Mouse (Mus musculus) hindbrain, embryonic 13.5 days (tissue): ENCODE measurements around the gene Klhl29. TPM values are rescaled to one million over a fixed set of nuclear protein-coding genes. Genes with fewer than 3 reads are reported as not detected.

ENCODE experiments used
- ATAC-seq: fragments of 200-750 bp; cut with Nextera tagmentation; 2 replicates; pipeline ENCODE4 v1.8.0; 2017; ENCODE audit warnings: moderate TSS enrichment; ENCODE audit not compliant: low FRiP score
- H3K27ac ChIP-seq: fragments of 300-500 bp; sonication (generic); 2 replicates; pipeline ENCODE4 v1.5.1; 2015; ENCODE audit warnings: inconsistent platforms, mild to moderate bottlenecking, moderate library complexity
- H3K27me3 ChIP-seq: fragments of 300-500 bp; sonication (generic); 2 replicates; pipeline ENCODE4 v1.6.1; 2015; ENCODE audit warnings: mild to moderate bottlenecking, inconsistent platforms
- H3K36me3 ChIP-seq: fragments of 300-500 bp; sonication (generic); 2 replicates; pipeline ENCODE4 v1.6.1; 2015; ENCODE audit warnings: mild to moderate bottlenecking, inconsistent platforms
- H3K4me1 ChIP-seq: fragments of 300-500 bp; sonication (generic); replicated peaks from 2 replicates; pipeline ENCODE4 v1.6.1; 2015; ENCODE audit warnings: inconsistent platforms
- H3K4me2 ChIP-seq: fragments of 300-500 bp; sonication (generic); 2 replicates; pipeline ENCODE4 v1.6.1; 2015; ENCODE audit warnings: inconsistent platforms, mild to moderate bottlenecking, moderate library complexity
- H3K4me3 ChIP-seq: fragments of 300-500 bp; sonication (generic); 2 replicates; pipeline ENCODE4 v1.5.1; 2015; ENCODE audit warnings: mild to moderate bottlenecking, inconsistent platforms
- H3K9ac ChIP-seq: fragments of 300-500 bp; sonication (generic); 2 replicates; pipeline ENCODE4 v1.6.1; 2015; ENCODE audit warnings: mild to moderate bottlenecking, inconsistent platforms
- H3K9me3 ChIP-seq: fragments of 300-500 bp; sonication (generic); 2 replicates; pipeline ENCODE4 v1.6.1; 2016; ENCODE audit warnings: inconsistent platforms
- WGBS: fragments of 180-500 bp; shearing (Covaris S2); methylation state at CpG from one replicate; pipeline ENCODE4 v1.1.7; 2015; 5-methylcytosine and 5-hydroxymethylcytosine counted together
- polyA plus RNA-seq: library from polyadenylated mRNA; unstranded; fragments of >200 nt; fragmentation: Nextera tagmentation; extraction: Ambion mirVana; gene quantifications from 2 replicates; pipeline ENCODE4 v1.2.1, GENCODE M21; 2015

The Klhl29 gene
- polyA plus RNA-seq, 1 experiment from 2014 or later: 4.0 TPM

- H3K9ac ChIP-seq: no peak overlapping the region
- ATAC-seq: no peak
- H3K4me2 ChIP-seq: no peak overlapping the region
- WGBS: 54% methylated on average over 14 of the region's 14 CpGs
- no peaks in the 10 kb centered on the region for H3K36me3 ChIP-seq
- H3K4me3 ChIP-seq: no peak overlapping the region
- H3K4me1 ChIP-seq: peaks cover 59% of the 10 kb centered on the region
- H3K27ac ChIP-seq: peak overlapping the region; percentile 61
- H3K9me3 ChIP-seq: no peaks in the 10 kb centered on the region
- H3K27me3 ChIP-seq: no peaks in the 10 kb centered on the region
These were observed 155.4 kb downstream of the Klhl29 start for GRCm38 (mm10) chr12:5219913-5220575.

GRCm38 (mm10) chr12:5215836-5216747, 159.4 kb downstream of the Klhl29 start:
- Histone ChIP-seq H3K4me3 (no peak overlapping the region), H3K9ac (0 out of 2 replicates have a peak overlapping the region, but pooled peaks have one; percentile 21), H3K4me2 (peak overlapping the region; percentile 17), H3K27me3 (no peaks in the 10 kb centered on the region), H3K9me3 (no peaks in the 10 kb centered on the region), H3K4me1 (peaks cover 88% of the 10 kb centered on the region), H3K27ac (peak overlapping the region; percentile 86), H3K36me3 (no peaks in the 10 kb centered on the region)
- peak; percentile 73 for ATAC-seq
- WGBS: 32% methylated on average over 15 of the region's 15 CpGs

- Histone ChIP-seq H3K4me1 (peaks cover 85% of the 10 kb centered on the region), H3K27me3 (no peaks in the 10 kb centered on the region), H3K27ac (peak overlapping the region; percentile 70; the same call in 1 of the 2 replicates), H3K4me2 (no peak overlapping the region), H3K4me3 (no peak overlapping the region), H3K36me3 (no peaks in the 10 kb centered on the region), H3K9ac (no peak overlapping the region), H3K9me3 (no peaks in the 10 kb centered on the region)
- 73% methylated on average over 9 of the region's 9 CpGs for WGBS
- ATAC-seq: no peak
These were observed 161.2 kb downstream of the Klhl29 start for GRCm38 (mm10) chr12:5214266-5214665.

GRCm38 (mm10) chr12:5213339-5214104, 162.0 kb downstream of the Klhl29 start:
- Histone ChIP-seq H3K9ac (no peak overlapping the region), H3K4me3 (no peak overlapping the region), H3K4me2 (no peak overlapping the region), H3K27me3 (no peaks in the 10 kb centered on the region), H3K27ac (peak overlapping the region; percentile 70), H3K9me3 (no peaks in the 10 kb centered on the region), H3K4me1 (peaks cover 93% of the 10 kb centered on the region), H3K36me3 (no peaks in the 10 kb centered on the region)
- peak; percentile 34 for ATAC-seq
- WGBS: 17% methylated on average over 13 of the region's 13 CpGs

- no peaks in the 10 kb centered on the region for H3K9me3 ChIP-seq
- no peak for ATAC-seq
- H3K9ac ChIP-seq: no peak overlapping the region
- H3K4me1 ChIP-seq: peaks cover 89% of the 10 kb centered on the region
- H3K4me3 ChIP-seq: no peak overlapping the region
- H3K36me3 ChIP-seq: no peaks in the 10 kb centered on the region
- H3K27me3 ChIP-seq: no peaks in the 10 kb centered on the region
- H3K4me2 ChIP-seq: no peak overlapping the region
- 71% methylated on average over 9 of the region's 9 CpGs for whole genome bisulfite sequencing
- H3K27ac ChIP-seq: no peak overlapping the region; the same call in 1 of the 2 replicates
These were observed 163.6 kb downstream of the Klhl29 start for GRCm38 (mm10) chr12:5211884-5212283.

- no peaks in the 10 kb centered on the region for H3K27me3 ChIP-seq
- no peaks in the 10 kb centered on the region for H3K36me3 ChIP-seq
- H3K27ac ChIP-seq: 0 out of 2 replicates have a peak overlapping the region, but pooled peaks have one; percentile 48
- H3K9me3 ChIP-seq: no peaks in the 10 kb centered on the region
- 0 out of 2 replicates have a peak overlapping the region, but pooled peaks have one; percentile 24 for H3K9ac ChIP-seq
- peaks cover 82% of the 10 kb centered on the region for H3K4me1 ChIP-seq
- no peak overlapping the region for H3K4me3 ChIP-seq
- 33% methylated on average over 9 of the region's 9 CpGs for WGBS
- no peak overlapping the region for H3K4me2 ChIP-seq
- no peak for ATAC-seq
These were observed 164.7 kb downstream of the Klhl29 start for GRCm38 (mm10) chr12:5210786-5211185.

GRCm38 (mm10) chr12:5207941-5208905, 167.3 kb downstream of the Klhl29 start:
- Histone ChIP-seq H3K4me1 (peaks cover 72% of the 10 kb centered on the region), H3K27ac (peak overlapping the region; percentile 87), H3K27me3 (no peaks in the 10 kb centered on the region), H3K9me3 (no peaks in the 10 kb centered on the region), H3K36me3 (no peaks in the 10 kb centered on the region), H3K4me2 (no peak overlapping the region), H3K4me3 (no peak overlapping the region), H3K9ac (peak overlapping the region; percentile 53; the same call in 1 of the 2 replicates)
- 48% methylated on average over 17 of the region's 17 CpGs for WGBS
- peak; percentile 10; the same call in 1 of the 2 replicates for ATAC-seq

- 95% methylated on average over 4 of the region's 4 CpGs for WGBS
- ATAC-seq: no peak
- Histone ChIP-seq H3K4me1 (peaks cover 62% of the 10 kb centered on the region), H3K9ac (no peak overlapping the region), H3K27me3 (no peaks in the 10 kb centered on the region), H3K4me2 (no peak overlapping the region), H3K36me3 (no peaks in the 10 kb centered on the region), H3K27ac (no peak overlapping the region), H3K4me3 (no peak overlapping the region), H3K9me3 (no peaks in the 10 kb centered on the region)
These were observed 168.3 kb downstream of the Klhl29 start for GRCm38 (mm10) chr12:5207172-5207571.

- ATAC-seq: no peak
- no peak overlapping the region for H3K4me3 ChIP-seq
- no peaks in the 10 kb centered on the region for H3K36me3 ChIP-seq
- peaks cover 36% of the 10 kb centered on the region for H3K4me1 ChIP-seq
- H3K4me2 ChIP-seq: no peak overlapping the region
- H3K9ac ChIP-seq: no peak overlapping the region
- H3K27me3 ChIP-seq: no peaks in the 10 kb centered on the region
- H3K27ac ChIP-seq: 0 out of 2 replicates have a peak overlapping the region, but pooled peaks have one; percentile 13
- no peaks in the 10 kb centered on the region for H3K9me3 ChIP-seq
- 75% methylated on average over 11 of the region's 11 CpGs for WGBS
These were observed 171.2 kb downstream of the Klhl29 start for GRCm38 (mm10) chr12:5204071-5204840.

- Histone ChIP-seq H3K9ac (no peak overlapping the region), H3K4me2 (no peak overlapping the region), H3K27me3 (no peaks in the 10 kb centered on the region), H3K4me3 (no peak overlapping the region), H3K27ac (no peak overlapping the region), H3K36me3 (no peaks in the 10 kb centered on the region), H3K4me1 (peaks cover 27% of the 10 kb centered on the region), H3K9me3 (no peaks in the 10 kb centered on the region)
- WGBS: 85% methylated on average over 5 of the region's 5 CpGs
- ATAC-seq: no peak
These were observed 172.1 kb downstream of the Klhl29 start for GRCm38 (mm10) chr12:5203385-5203784.
